Mouse (Mus musculus): Measurements from ENCODE around the gene Ncoa5.

DNA sequence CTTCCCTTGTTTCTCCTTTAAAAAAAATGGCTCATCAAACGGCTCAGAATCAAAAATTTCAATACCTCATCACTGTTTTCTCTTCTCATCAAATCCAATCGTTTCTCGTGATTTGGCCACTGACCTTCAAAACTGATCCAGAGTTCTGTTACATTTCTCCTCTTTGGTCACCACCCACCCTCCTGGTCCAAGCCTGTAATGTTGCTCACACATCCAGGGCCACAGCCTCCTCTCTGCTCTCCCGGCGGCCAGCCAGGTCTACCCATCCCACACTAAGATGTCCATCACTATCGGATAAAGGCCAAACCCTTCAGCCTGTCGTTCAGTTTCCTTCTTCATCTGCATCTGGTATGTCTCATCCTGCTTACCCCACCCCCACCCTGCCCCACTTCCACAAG is 72.5 kb downstream of the Ncoa5 start:
- TF ChIP-seq POLR2A (IDR thresholded peaks at IDR 0.05; ENCODE audit: extremely low read depth, insufficient read depth, low read length) (no peak), CTCF (IDR thresholded peaks at IDR 0.05; ENCODE audit: low read depth, low read length) (no peak)

Measured in liver, adult 2 months (tissue).